Mouse (Mus musculus): ENCODE measurements at regions not wholly inside any gene's neighbourhood (a gene's known extent, or its start where the extent isn't known, plus 50 kb on each side); places are given as distances from the start of the nearest gene placed in this dataset.

DNA sequence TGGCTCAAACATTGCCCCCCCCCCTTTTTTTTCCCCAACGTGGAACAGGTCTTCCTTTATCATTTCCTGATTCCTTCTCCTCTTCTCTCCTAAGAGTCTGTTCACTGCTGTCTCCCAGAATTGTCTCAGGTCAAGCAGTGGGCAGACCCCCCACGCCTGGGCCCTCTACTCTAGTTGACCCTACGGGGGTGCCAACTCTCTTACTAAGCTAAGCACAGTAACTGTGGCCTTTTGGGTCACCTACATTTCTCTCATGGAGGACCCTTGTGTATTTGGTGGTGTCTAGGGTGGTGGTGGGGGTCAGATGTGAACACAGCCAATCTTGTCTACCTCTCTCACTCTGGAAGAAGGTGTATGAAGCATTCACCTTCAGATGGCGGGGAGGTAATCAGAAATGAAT, 64.8 kb upstream of the Elk3 start:
- no peak overlapping the region for H3K27ac ChIP-seq
- WGBS: 80% methylated on average over 4 of the region's 4 CpGs

DNA sequence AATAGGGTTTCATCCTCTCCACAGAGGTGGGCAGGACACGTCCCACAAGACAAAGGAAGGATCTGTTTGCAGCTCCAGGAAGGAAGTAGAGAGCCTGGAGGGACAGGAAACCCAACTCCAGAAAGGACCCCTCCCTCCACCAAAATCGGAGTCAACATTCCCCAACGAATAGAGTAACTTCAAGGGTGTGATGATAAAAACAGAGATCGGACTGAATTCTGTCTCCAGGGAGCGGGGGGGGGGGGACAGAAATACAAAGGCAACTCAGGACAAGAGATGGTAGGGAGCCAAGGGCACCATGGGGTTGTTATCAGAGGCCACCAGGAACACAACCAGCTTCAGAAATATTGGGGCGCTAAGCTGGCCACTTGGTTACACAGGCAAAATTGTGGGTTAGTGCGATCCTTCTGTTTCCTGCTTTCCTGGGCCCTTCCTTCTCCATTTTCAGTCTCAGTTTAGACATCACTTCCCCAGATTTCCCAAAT, 65.6 kb upstream of the Elk3 start:
- Histone ChIP-seq H3K27me3 (no peaks in the 10 kb centered on the region), H3K9me3 (no peaks in the 10 kb centered on the region), H3K27ac (no peak overlapping the region), H3K4me2 (replicated peaks) (no peak overlapping the region), H3K9ac (replicated peaks) (no peak overlapping the region), H3K36me3 (no peaks in the 10 kb centered on the region), H3K4me3 (replicated peaks) (no peak overlapping the region), H3K4me1 (replicated peaks) (peaks cover 17% of the 10 kb centered on the region)
- 91% methylated on average over 7 of the region's 7 CpGs for WGBS
- no peak for ATAC-seq

More for the DNA sequence above, 64.8 kb upstream of the Elk3 start:
- no peak overlapping the region for H3K4me2 ChIP-seq (replicated peaks)
- H3K9me3 ChIP-seq: no peaks in the 10 kb centered on the region
- H3K9ac ChIP-seq (replicated peaks): no peak overlapping the region
- no peaks in the 10 kb centered on the region for H3K27me3 ChIP-seq
- H3K4me3 ChIP-seq (replicated peaks): no peak overlapping the region
- no peaks in the 10 kb centered on the region for H3K36me3 ChIP-seq
- ATAC-seq: no peak
- H3K4me1 ChIP-seq (replicated peaks): peaks cover 17% of the 10 kb centered on the region

GRCm38 (mm10) chr10:93389276-93389675, 63.9 kb upstream of the Lta4h start:
- Histone ChIP-seq H3K4me2 (replicated peaks) (no peak overlapping the region), H3K9ac (replicated peaks) (no peak overlapping the region), H3K27ac (no peak overlapping the region), H3K4me3 (replicated peaks) (no peak overlapping the region), H3K9me3 (no peaks in the 10 kb centered on the region), H3K36me3 (no peaks in the 10 kb centered on the region), H3K27me3 (no peaks in the 10 kb centered on the region), H3K4me1 (replicated peaks) (no peaks in the 10 kb centered on the region)
- ATAC-seq: no peak
- WGBS: 91% methylated on average over 6 of the region's 6 CpGs

DNA sequence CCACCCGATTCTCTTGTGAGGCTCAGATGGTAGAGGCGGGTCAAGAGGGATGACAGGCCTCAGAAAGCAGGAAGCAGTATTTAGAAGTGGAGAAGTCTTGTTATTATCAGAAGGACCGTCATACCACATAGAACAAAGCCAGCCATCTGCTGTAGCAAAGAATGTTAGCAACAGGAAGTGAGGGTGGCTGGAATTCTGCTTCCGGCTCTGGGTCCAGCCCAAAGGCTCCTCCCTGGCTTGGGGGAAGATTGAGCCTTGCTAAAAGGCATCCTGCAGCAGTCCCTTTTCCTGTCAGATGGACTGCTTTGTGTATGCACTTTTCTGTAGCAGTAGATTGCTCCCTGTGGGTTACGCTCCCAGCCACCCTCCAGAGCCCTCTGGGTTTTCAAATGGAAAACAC, 61.9 kb upstream of the Lta4h start:
- ATAC-seq: no peak
- no peaks in the 10 kb centered on the region for H3K4me1 ChIP-seq (replicated peaks)
- no peaks in the 10 kb centered on the region for H3K36me3 ChIP-seq
- no peak overlapping the region for H3K27ac ChIP-seq
- H3K9me3 ChIP-seq: no peaks in the 10 kb centered on the region
- WGBS: 67% methylated on average over 5 of the region's 5 CpGs
- H3K9ac ChIP-seq (replicated peaks): no peak overlapping the region
- no peaks in the 10 kb centered on the region for H3K27me3 ChIP-seq
- H3K4me3 ChIP-seq (replicated peaks): no peak overlapping the region
- H3K4me2 ChIP-seq (replicated peaks): no peak overlapping the region

DNA sequence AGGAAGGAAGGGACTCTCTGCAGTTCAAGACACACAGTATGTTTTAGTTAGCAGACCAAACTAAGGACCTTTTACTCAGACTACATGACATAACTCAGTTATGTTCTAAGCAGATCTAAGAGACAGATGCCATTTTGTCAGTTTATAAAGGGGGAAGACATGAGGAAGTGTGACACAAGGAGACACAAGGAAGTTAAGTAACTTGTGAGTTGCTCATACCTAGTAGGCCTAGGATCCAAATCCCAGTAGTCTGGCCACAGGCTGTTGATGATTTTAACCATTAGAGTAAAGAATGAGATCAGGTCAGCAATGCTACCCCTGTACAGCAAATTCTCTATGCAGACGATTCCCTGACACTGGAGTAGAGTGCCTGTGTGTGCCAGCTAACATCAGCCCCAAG, 59.3 kb upstream of the Lta4h start:
- no peak overlapping the region for H3K9ac ChIP-seq (replicated peaks)
- no peaks in the 10 kb centered on the region for H3K27me3 ChIP-seq
- H3K4me2 ChIP-seq (replicated peaks): no peak overlapping the region
- H3K4me3 ChIP-seq (replicated peaks): no peak overlapping the region
- WGBS: 82% methylated on average over 1 of the region's 1 CpGs
- H3K27ac ChIP-seq: no peak overlapping the region
- no peaks in the 10 kb centered on the region for H3K4me1 ChIP-seq (replicated peaks)
- ATAC-seq: no peak
- H3K9me3 ChIP-seq: no peaks in the 10 kb centered on the region
- H3K36me3 ChIP-seq: no peaks in the 10 kb centered on the region

DNA sequence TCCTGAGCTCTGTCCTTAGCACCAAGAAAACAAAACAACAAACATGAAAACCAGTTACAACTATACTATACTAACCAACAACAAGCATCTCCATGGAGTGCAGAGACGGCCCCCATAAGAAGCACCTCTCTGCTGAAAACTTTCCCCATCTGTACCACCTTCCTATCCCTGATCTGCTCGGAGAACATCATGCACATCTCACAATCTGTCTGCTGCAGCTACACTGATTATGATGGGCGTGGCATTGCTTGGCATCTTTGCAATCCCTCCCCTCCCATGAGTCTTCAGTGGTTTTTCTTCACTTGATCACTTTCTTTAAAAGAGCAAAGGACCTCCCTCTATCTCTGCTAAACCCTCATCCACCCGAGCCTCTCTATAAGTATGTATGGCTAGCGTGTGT, 55.5 kb upstream of the Lta4h start:
- H3K9ac ChIP-seq (replicated peaks): no peak overlapping the region
- no peaks in the 10 kb centered on the region for H3K27me3 ChIP-seq
- H3K4me1 ChIP-seq (replicated peaks): no peaks in the 10 kb centered on the region
- H3K4me2 ChIP-seq (replicated peaks): no peak overlapping the region
- H3K27ac ChIP-seq: no peak overlapping the region
- WGBS: 88% methylated on average over 5 of the region's 5 CpGs
- no peak for ATAC-seq
- no peak overlapping the region for H3K4me3 ChIP-seq (replicated peaks)
- H3K9me3 ChIP-seq: no peaks in the 10 kb centered on the region
- no peaks in the 10 kb centered on the region for H3K36me3 ChIP-seq

GRCm38 (mm10) chr10:93398531-93399320, 54.5 kb upstream of the Lta4h start:
- WGBS: 87% methylated on average over 11 of the region's 11 CpGs
- no peak overlapping the region for H3K27ac ChIP-seq

GRCm38 (mm10) chr10:93402689-93403509, 50.3 kb upstream of the Lta4h start:
- WGBS: 70% methylated on average over 5 of the region's 5 CpGs
- Histone ChIP-seq H3K27ac (no peak overlapping the region), H3K9ac (replicated peaks) (no peak overlapping the region), H3K9me3 (no peaks in the 10 kb centered on the region), H3K36me3 (no peaks in the 10 kb centered on the region), H3K4me2 (replicated peaks) (no peak overlapping the region), H3K27me3 (no peaks in the 10 kb centered on the region), H3K4me1 (replicated peaks) (no peaks in the 10 kb centered on the region), H3K4me3 (replicated peaks) (no peak overlapping the region)
- no peak for ATAC-seq

More at GRCm38 (mm10) chr10:93398531-93399320, 54.5 kb upstream of the Lta4h start:
- Histone ChIP-seq H3K9me3 (no peaks in the 10 kb centered on the region), H3K27me3 (no peaks in the 10 kb centered on the region), H3K4me1 (replicated peaks) (no peaks in the 10 kb centered on the region), H3K9ac (replicated peaks) (no peak overlapping the region), H3K36me3 (no peaks in the 10 kb centered on the region), H3K4me2 (replicated peaks) (no peak overlapping the region), H3K4me3 (replicated peaks) (no peak overlapping the region)
- no peak for ATAC-seq

All from midbrain, embryonic 13.5 days (tissue).